In the genomic region with DNA sequence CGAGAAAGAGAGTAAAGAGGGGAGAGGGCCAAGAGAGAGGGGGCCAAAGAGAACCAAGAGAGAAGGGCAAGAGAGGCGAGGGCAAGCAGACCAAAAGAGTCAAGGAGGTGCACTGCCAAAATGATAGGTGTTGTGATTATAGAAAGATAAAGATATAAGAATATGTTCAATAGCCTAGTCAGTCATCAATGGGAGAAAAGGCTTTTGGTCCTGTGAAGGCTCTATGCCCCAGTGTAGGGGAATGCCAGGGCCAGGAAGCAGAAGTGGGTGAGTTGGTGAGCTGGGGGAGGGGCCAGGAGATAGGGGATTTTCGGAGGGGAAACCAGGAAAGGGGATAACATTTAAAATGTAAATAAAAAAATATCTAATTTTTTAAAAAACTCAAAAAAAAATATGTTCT, we compare ENCODE assay signal across 27 mouse cellular contexts. TPM values are rescaled to one million over a fixed set of nuclear protein-coding genes. Genes with fewer than 3 reads are reported as not detected.
"Had no signal": no experiment of that assay in that cellular context is flagged by ENCODE, and none has a peak within 500 bp of the region (broad histone marks: within the 10 kb centered on the region; RNA-seq: fewer than 3 reads in every experiment).

No protein-coding gene starts in this region.

- H3K27me3 ChIP-seq: limb, embryonic 13.5 days; liver, embryonic 15.5 days; lung, embryonic 15.5 days; neural tube, embryonic 12.5 days; stomach, embryonic 15.5 days had no signal

- H3K9ac ChIP-seq: limb, embryonic 13.5 days; liver, embryonic 12.5 days; liver, embryonic 15.5 days; lung, embryonic 15.5 days; neural tube, embryonic 12.5 days; stomach, embryonic 15.5 days had no signal

- H3K9me3 ChIP-seq: limb, embryonic 10.5 days; limb, embryonic 13.5 days; liver, embryonic 12.5 days; liver, embryonic 15.5 days; lung, embryonic 15.5 days; neural tube, embryonic 12.5 days; stomach, embryonic 15.5 days had no signal

- DNase-seq: kidney, adult 18-20 months; kidney, adult 9 months; kidney, postnatal 14 days; liver; lung, adult 18-20 months; lung, postnatal 10 days; lung, postnatal 36 days; midbrain, embryonic 14.5 days; retina, postnatal 1 day; right cerebral cortex, postnatal 25 days; spleen, adult 18-20 months; thymus, adult 2 months; thymus, postnatal 14 days; thymus, postnatal 4 days had no signal

- H3K27ac ChIP-seq: limb, embryonic 10.5 days; limb, embryonic 13.5 days; liver, embryonic 12.5 days; liver, embryonic 15.5 days; lung, embryonic 15.5 days; neural tube, embryonic 12.5 days; stomach, embryonic 15.5 days had no signal

- H3K36me3 ChIP-seq: limb, embryonic 10.5 days; limb, embryonic 13.5 days; liver, embryonic 12.5 days; liver, embryonic 15.5 days; lung, embryonic 15.5 days; neural tube, embryonic 12.5 days; stomach, embryonic 15.5 days had no signal

- H3K4me3 ChIP-seq: limb, embryonic 10.5 days; limb, embryonic 13.5 days; liver, embryonic 12.5 days; liver, embryonic 15.5 days; lung, embryonic 15.5 days; neural tube, embryonic 12.5 days; stomach, embryonic 15.5 days had no signal

- H3K4me2 ChIP-seq: limb, embryonic 13.5 days; liver, embryonic 12.5 days; liver, embryonic 15.5 days; lung, embryonic 15.5 days; midbrain, embryonic 11.5 days; neural tube, embryonic 12.5 days; stomach, embryonic 15.5 days had no signal

- ATAC-seq: intestine, embryonic 16.5 days; liver, embryonic 12.5 days had no signal

- H3K4me1 ChIP-seq: lung, embryonic 15.5 days; stomach, embryonic 15.5 days had no signal

RNA-seq across cellular contexts. Expression of a gene that starts 11.6 kb away (rescaled TPM):
- total RNA-seq: megakaryocyte progenitor cell, adult 5-6 weeks; megakaryocyte-erythroid progenitor cell, adult 5-6 weeks; neutrophil, adult 5-6 weeks had no signal
- polyA plus RNA-seq: intestine, embryonic 16.5 days; kidney, embryonic 16.5 days; limb, embryonic 10.5 days; liver, embryonic 12.5 days; liver, embryonic 15.5 days; lung, embryonic 15.5 days; stomach, embryonic 15.5 days had no signal
